Mouse (Mus musculus) adrenal gland (tissue): Measurements from ENCODE around the gene Fam207a.

ENCODE experiments used
- intact Hi-C: fragments of 180-260 bp; cut with DNase I; formaldehyde crosslinking; loops from one replicate; pipeline ENCODE4 v1.15.1; 2025

The Fam207a gene

DNA sequence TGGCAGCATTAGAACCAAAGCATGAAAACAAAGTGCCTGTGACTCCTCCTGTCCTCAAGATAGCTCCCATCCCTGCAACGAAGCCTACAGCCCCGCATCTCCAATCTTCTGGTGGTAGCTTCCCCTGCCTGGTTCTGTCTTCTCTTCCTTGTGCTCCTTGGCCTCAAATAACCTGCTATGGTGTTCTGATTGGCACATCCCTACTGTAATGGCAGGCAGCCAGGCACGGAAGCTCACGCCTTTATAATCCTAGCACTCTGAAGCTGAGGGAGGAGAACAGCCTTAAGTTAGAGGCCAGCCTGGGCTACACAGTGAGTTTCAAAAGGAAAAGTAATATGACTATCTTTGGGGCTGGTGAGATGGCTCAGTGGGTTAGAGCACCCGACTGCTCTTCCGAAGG, 11.4 kb downstream of the Fam207a start:
- intact Hi-C loops, result no loop called here

DNA sequence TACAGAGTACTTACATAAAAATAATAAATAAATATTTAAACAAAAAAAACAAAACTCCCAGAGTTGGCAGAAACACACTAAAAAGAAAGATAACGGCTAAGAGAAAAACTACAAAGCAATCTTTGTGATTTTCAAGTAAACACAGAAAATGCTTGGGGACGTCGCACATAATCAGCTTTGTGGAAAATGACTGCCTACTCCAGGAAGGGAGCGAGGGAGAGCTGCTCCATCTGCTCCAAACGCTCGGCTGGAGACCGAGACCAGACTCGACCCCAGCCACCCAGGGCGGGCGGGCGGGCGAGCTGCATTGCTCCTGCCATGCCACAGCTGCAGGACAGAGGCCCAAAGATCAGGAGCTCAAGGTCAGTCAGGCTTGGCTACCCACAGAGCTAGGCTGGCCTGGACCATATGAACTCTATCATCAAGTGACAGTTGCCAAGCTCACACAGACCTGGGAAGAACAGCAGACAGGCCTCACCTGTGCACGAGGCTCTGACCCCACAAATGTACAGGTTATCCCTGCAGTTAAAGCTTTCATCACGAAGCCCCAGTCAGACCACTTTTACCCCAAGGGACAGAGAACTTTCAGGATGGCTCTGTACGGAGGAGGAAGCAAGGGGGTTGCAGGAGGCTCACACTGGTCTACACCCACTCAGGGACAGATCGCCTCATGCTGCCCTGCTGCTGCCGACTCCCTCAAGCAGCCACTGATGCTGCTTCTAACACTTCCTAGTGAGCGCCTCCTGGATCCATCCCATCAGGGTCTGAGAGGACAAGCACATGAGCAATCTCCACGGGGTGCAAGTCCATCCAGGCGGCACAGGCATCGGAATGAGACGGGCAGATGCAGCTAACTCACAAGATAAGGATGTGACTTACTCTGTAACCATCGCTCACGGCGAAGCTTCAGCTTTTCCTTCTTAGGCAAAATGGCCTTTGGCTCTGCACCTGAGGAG, 12.3 kb downstream of the Fam207a start:
- intact Hi-C loops, result no loop called here

DNA sequence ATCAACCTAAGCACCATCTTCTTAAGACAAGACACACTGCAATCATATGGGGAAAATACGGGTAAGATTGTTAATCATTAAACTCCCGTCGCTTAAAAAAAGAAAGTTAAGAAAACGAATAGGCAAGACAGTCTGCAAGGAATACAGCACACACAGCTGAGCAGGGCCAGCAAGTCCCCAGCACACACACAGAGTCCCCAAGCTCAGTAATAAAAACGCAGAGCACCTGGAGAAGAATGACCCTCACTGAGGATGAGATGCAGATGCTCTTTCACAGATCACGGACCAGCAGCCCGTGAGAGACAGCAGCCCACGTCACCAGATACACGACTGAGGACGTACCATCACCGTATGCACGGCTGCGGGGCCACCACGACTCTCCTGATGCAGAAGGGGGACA, 14.9 kb downstream of the Fam207a start:
- intact Hi-C loops, result no loop called here

DNA sequence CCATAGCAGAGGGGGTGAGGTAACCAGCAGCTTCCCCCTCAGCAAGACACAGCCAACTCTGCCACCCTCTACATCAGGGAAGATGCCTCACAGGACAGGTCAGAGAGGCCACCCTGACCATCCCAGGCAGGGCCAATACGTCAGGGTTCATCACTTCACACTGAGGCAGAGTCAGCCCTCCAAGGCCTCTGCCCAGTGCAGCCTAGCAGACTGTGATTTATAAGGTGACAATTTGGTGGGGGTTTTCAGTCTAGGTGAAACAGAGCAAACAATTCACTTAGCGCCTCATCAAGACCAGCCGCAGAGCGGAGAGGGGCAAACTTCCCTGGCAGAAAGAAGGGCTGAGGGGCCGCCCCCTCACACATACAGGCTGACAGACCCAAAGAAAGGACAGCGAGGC, 17.3 kb downstream of the Fam207a start:
- intact Hi-C loops, result no loop called here

DNA sequence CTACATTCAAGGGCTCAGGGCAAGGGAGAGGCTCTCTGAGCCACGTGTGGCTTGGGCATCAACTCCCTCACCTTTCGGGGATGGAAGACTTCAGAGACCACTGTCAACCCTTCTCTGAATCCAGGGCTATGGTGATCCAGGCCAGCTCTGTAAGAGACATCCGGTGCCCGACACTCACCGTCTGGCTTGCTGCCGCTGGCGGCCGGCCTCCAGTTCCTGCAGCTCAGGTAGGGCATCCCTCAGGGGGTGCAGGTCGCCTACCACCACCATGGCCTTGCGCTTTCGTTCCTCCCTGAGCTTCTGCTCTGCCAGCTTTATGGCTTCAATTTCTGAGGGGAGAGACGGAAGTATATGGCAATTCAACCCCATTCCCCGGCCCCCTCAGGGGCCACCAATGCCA, 18.4 kb downstream of the Fam207a start:
- intact Hi-C loops, result no loop called here

DNA sequence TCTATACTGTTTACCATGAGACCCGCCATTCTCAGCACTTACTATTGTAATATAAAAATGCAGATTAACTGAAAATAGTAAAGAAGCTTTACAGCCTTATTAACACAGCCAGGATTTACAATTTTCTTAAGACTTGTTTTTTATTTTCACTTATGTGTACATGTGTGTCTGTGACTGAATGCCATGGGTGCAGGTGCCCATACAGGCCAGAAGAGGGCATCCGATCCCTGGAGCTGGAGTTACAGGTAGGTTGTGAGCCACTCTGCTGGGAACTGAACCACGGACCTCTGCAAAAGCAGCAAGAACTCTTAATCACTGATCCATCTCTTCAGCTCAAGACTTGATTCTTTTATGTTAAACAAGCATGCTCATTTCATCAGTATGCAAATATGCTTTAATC, 22.7 kb downstream of the Fam207a start:
- intact Hi-C loops, result loop anchor here (5.0 kb wide), 1 partner anchor 136 kb away; no protein-coding TSS in a partner anchor

DNA sequence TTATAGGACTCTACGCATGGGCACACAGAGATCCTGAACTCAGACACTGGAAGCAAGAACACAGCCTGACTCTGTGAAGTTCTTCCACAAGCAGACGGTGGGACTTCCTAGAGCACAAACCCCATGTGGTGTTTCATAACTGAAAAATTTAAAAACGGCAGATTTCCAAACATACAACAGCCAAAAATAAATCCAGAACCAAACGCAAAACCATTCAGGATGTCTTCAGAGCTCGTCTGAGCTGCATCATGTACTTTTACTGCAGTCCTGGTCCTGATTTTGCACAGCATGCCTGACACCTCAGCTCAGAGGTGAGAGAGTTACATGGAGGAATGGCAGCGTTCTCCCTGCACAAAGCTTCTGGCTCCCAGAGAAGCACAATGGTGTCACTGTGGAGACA, 24.0 kb downstream of the Fam207a start:
- intact Hi-C loops, result loop anchor here (5.0 kb wide), 1 partner anchor 134 kb away; no protein-coding TSS in a partner anchor

DNA sequence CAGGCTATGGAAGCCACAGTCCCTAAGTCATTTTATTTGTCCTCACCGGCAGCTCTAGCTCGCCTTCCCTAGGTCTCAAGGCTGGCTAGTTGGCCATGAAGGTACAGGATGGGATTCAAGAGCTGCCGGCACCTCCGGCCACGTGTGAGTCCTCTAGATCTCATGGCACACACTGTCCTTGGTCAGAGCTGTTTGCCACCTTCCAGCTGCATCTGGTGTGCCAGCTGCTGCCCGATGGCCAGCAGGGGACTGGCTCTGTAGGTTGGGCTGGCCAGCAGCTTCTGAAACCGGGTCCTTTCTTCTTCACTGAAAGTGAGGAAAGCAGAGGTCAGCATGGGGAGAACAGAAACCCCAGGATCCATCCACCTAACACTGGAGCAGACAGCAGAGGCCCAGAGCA, 27.4 kb downstream of the Fam207a start:
- intact Hi-C loops, result no loop called here

DNA sequence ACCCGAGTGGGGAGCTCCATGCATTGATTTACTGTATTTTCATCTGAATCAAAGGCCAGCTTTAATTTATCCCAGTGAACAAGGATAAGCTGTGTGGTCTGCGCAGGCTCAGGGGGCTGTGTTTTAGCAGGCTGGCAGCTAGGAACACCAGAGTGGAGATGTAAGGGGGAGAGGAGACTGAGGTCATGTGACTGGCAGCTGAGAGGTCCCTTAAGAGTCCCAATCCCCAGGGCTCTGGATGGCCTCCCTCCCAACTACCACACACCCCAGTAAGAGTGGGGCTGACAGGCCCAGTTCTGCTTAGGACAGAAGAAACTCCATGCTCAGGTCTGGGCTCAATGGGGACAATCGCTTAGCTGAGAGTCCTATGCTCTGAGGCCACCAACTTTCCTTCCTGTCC, 29.8 kb downstream of the Fam207a start:
- intact Hi-C loops, result no loop called here

DNA sequence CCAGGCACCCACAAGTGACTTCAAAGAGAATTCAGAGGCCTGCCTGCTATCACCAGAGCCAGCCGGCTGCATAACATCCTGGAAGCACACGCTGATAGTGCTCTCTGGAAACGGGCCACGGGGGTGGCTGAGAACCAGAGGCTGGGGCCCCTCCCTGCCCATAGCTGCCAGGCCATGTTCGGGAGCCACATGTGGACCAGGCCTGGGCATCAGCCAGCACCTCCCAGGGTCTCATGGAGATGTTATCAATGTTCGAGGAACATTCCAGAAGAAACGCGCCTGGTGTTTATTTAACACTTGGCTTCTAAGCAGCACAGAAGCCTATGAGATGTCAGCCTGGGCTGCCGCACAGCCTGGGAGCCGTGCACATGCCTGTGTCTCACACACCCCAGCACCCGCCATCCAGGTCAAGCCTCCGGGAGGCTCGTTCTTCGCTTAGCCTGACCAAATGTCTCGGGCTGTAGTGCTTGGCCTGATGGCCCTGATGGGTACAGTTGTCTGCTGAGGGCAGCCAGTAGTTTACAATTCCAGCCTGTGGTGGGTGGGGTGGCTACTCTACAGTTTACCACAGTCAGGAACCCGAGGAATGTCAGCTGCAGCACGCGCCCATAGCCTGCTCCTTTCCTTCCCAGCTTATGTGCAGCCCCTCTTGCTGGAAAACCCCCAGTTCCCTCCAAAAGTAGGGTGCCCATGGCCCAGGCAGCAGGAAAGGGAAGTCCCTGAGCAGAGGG, 31.2 kb downstream of the Fam207a start:
- intact Hi-C loops, result no loop called here

DNA sequence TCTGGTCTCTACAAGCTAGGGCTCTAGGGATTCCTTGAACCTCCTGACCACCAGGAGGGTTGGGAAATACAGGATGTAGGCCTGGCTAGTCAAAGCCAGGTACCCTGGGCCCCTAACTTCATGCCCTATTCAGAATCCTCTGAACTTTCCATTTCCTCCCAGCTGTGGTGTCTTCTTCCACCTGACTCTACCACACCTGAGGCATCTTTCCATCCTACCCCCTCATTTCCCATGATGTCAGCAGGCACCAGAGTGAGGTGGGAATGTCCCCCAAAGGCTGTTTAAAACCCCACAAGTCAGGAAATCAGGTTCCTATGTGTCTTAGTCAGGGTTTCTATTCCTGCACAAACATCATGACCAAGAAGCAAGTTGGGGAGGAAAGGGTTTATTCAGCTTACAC, 33.8 kb downstream of the Fam207a start:
- intact Hi-C loops, result no loop called here

DNA sequence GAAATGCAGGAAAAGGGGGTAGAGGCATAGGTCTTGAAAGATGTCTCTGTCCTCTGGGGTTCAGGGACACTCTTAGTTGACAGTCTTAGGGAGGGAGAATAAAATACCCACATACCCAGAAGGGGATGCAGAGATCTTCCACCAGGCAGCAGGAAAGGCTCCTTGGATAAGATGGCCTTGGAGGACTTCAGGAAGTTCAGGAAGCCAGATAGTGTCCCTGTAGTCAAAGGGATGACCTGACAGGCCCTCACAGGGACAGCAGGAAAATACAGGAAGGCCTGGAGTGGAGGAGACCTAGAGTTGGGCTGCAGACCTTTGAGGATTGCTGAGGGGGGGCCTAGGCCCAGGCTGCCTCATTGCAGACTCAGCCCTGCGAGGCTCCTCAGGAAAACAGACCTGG, 35.6 kb downstream of the Fam207a start:
- intact Hi-C loops, result no loop called here

DNA sequence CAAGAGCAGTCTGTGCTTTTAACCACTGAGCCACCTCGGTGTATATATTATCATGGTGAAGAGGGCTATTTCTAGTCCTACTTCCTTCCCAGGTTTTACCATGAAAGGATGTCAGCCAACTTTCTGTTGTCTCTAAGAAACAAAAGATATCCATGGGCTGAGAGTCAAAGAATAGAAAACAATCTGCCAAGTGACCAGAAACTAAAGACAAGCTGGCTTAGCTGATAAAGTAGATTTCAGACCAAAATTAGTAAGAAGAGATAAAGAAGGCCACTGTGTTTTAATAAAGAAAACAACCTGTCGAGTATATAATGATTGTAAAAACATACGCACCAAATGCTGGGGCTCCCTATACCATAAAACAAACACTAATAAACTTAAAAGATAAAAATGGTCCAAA, 38.7 kb downstream of the Fam207a start:
- intact Hi-C loops, result no loop called here

DNA sequence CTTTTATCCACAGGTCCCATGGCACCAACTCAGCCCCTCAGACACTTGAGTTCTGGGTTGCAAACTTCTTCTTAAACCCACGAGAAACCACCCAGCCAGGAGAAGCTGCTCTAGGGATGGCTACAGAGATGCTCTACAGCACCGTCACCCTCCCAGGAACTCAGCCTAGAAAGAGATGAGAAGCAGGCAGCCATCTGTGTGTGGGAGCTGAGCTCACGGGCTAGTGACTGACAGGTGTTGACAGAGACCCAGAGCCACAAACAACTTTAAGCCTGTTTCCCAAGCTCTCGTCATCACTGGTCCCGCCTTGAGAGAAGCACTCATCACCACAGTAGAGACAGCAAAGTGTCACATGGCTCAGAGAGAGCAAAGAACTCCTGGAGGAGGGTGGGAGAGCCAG, 43.4 kb downstream of the Fam207a start:
- intact Hi-C loops, result no loop called here

DNA sequence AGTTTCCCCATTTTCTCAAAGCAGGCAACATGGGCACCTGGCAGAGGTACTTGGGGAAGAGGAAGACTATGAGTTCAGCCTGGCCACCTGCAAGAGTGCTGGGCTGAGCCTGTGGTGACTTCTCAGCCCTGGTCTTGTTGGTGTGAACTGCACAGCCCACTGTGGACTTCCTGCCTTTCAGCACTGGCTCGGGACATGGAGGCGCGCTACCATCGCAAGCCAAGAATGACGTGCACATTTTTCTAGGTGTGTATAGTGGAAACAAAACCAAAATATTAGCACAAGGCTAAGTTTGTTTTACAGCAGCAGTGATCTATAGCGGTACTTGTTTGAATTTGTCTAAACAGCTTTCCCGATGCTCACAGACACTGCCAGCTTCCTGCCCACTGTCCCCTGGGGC, 44.1 kb downstream of the Fam207a start:
- intact Hi-C loops, result no loop called here

DNA sequence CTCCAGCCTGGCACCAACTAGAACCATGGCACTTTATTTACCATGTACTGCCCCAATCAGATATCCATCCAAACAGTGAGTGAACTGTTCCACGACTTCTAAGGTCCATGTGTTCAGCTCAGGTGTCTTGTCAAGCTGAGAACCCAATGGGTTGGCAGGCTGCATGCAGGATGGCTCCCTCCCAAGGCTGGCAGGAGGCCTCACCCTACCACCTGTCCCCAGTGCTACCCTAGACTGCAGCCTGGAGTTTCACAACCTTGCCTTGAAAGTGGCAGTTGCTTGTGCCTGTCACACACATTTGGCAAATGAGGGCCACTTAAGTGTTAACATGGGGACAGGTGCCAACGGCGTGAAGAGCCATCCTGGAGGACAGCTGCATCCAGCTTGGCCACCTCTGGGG, 44.8 kb downstream of the Fam207a start:
- intact Hi-C loops, result no loop called here

DNA sequence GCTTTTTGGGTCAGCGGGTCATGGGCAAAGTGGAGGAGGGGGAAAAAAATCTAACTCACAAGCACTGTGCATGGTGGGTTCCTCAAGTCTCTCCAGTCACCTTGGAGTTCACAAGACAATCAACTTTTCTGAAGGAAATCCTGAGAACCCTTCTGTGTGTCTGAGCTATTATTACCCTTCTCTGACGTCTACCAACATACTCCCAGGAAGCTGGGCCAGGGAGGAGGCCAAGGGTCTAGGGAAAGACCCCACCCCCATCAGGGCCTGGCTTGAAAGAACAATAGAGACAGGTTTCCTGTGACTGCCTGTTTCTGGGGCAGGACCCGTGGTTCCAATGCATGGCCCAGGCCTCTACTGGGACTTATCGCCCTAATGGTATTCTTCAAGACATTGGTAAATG, 46.9 kb downstream of the Fam207a start:
- intact Hi-C loops, result no loop called here

DNA sequence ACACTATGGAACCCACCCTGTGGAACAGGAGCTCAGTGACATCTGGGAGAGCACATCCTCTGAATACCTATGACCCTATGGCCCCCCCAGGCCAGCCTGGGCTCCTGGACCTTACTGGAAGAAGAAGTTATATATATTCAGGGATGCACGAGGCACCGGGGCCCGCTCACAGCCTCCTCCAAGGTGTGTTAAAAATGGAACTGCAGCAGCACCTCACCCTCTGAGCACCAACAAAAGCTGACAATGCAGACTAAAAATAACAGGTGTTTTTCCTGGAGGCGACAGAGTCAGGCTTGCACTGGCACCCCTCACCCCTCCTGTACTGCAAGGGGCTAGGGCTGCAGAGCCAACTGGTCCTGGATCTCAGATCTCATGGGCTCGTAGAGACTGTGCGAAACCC, 48.2 kb downstream of the Fam207a start:
- intact Hi-C loops, result no loop called here

DNA sequence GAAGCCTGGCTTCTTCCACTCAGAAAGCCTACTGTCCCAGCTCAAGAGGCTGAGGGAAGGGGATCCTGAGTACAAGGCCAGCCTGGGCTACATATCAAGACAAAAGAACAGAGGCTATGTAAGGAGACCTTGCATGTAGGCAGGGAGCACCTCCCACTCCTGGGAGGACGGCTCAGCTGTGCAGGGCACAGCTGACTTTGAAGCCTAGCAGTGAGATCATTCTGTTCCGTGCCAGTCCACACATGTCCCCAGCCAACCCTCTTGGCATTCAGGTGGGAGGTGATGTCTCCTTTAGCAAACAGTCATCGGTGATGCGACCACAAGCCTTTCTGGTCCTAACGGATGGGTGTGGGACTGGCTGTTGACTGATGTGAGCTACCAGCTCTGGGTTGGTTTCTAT, 49.7 kb downstream of the Fam207a start:
- intact Hi-C loops, result no loop called here

DNA sequence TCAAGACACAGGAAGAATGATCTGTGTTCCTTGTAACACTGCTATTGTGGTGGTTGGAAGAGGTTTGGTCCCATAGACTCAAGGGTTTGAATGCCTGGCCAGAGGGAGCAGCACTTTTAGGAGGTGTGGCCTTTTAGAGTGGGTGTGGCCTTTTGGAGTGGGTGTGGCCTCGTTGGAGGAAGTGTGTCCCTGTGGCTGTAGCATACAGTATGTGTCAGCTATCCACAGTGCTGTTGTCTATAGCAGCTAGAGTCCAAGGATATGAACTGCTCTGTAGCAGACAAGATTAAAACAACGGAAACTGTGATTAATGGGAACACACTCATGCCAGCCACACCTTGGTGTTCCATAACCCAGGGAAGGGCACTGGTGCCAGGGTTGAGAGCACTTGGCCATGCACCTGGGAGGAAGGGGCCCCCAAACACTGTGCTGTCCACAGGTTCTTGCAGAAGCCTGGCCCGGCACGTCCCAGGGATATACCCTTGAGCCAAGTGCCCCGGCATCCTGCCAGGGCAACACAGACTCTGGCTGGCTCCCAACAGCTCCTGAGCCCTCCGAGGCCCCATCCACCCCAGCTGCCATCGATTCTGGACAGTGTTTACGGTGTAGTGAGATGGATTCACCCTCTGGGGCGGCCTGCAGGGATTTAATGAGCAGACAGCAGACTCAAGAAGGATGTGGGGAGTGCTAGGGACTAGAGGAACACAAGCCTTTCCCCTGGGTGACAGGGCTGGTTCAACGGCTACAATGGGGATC, 51.2 kb downstream of the Fam207a start:
- intact Hi-C loops, result no loop called here

DNA sequence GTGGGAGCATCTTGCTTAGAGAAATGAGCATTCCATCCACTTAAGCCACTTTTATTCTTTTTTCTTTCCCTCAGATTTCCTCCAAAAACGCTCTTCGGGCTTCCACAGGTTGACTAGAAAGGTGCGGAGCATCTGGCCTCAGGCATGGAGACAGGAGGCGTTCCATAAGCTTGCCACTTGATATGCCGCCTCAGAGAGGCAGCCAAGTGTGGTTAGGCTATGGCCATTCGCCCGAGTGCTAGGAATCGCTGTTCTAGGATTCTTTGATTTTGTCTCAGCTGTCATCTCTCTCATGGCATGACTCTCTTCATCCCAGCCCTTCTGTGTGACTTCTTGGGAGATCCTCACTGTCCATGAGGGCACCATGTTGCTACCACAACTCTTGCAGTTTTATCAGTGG, 54.4 kb downstream of the Fam207a start:
- intact Hi-C loops, result no loop called here

DNA sequence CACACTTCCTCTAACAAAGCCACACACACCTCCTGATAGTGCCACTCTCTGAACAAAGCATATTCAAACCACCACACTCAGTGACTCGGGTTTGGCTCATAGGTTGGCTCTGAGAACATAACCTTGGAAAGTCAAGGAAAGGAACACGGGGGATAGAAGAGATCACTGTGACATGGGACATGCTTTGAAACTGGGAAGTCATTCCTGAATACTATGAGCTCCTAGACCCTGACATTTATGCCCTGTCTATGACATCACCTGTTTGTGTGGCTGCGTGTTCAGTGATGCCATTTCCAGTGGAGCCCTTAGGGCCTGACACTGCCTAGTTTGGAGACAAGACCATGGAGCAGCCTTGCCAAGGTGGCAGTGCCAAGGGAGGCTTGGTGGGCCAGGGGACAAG, 57.9 kb downstream of the Fam207a start:
- intact Hi-C loops, result no loop called here
